Mouse (Mus musculus) stomach, postnatal 0 days (tissue): ENCODE measurements around the gene Slc22a16. TPM values are rescaled to one million over a fixed set of nuclear protein-coding genes. Genes with fewer than 3 reads are reported as not detected.
A peak's percentile ranks its signal among the peaks of the same experiment; 100 is the strongest.
"Not testable (repeated sequence)": the region's sequence is repeated elsewhere in the genome, so short reads cannot be mapped to it uniquely, and the experiment has no call there.

ENCODE experiments used
- ATAC-seq: fragments of 200-750 bp; cut with Nextera tagmentation; 2 replicates; pipeline ENCODE4 v1.8.0; 2017; ENCODE audit not compliant: low FRiP score, low TSS enrichment
- DNase-seq: peaks from one replicate; pipeline ENCODE4 v3.0.0-alpha.2; 2016; ENCODE audit warnings: low spot score
- H3K27ac ChIP-seq: fragments of 300-500 bp; sonication (generic); replicated peaks from 2 replicates; pipeline ENCODE4 v1.5.1; 2014; ENCODE audit warnings: mild to moderate bottlenecking, control low read depth
- H3K27me3 ChIP-seq: fragments of 300-500 bp; sonication (generic); 2 replicates; pipeline ENCODE4 v1.6.1; 2014; ENCODE audit warnings: low read length; ENCODE audit not compliant: control insufficient read depth, insufficient read depth
- H3K36me3 ChIP-seq: fragments of 300-500 bp; sonication (generic); 2 replicates; pipeline ENCODE4 v1.6.1; 2014; ENCODE audit warnings: low read length, mixed read lengths; ENCODE audit not compliant: control insufficient read depth, insufficient read depth
- H3K4me1 ChIP-seq: fragments of 300-500 bp; sonication (generic); replicated peaks from 2 replicates; pipeline ENCODE4 v1.6.1; 2014; ENCODE audit warnings: antibody characterized with exemption; ENCODE audit not compliant: control insufficient read depth, insufficient read depth
- H3K4me2 ChIP-seq: fragments of 300-500 bp; sonication (generic); replicated peaks from 2 replicates; pipeline ENCODE4 v1.6.1; 2014; ENCODE audit warnings: low read depth, mild to moderate bottlenecking, control low read depth, moderate library complexity
- H3K4me3 ChIP-seq: fragments of 300-500 bp; sonication (generic); 2 replicates; pipeline ENCODE4 v1.5.1; 2014; ENCODE audit warnings: low read depth, low read length, control low read depth
- H3K9ac ChIP-seq: fragments of 300-500 bp; sonication (generic); 2 replicates; pipeline ENCODE4 v1.6.1; 2014; ENCODE audit warnings: mild to moderate bottlenecking, low read length, control low read depth, mixed read lengths
- H3K9me3 ChIP-seq: fragments of 300-500 bp; sonication (generic); 2 replicates; pipeline ENCODE4 v1.6.1; 2016; ENCODE audit warnings: low read length; ENCODE audit not compliant: control insufficient read depth
- CTCF ChIP-seq: IDR thresholded peaks from 2 replicates; pipeline ENCODE4 v1.5.1; 2016; ENCODE audit warnings: antibody characterized with exemption, low read depth, mild to moderate bottlenecking, moderate library complexity
- EP300 ChIP-seq: optimal IDR thresholded peaks from 2 replicates; pipeline ENCODE3; 2016; ENCODE audit warnings: antibody characterized with exemption
- WGBS: fragments of 180-500 bp; shearing (Covaris S2); extraction: QIAGEN DNeasy Blood & Tissue Kit; methylation state at CpG from one replicate; pipeline ENCODE4 v1.1.7; 2014; 5-methylcytosine and 5-hydroxymethylcytosine counted together
- polyA plus RNA-seq: library from polyadenylated mRNA; unstranded; fragments of >200 nt; fragmentation: Nextera tagmentation; extraction: Ambion mirVana; gene quantifications from 2 replicates; pipeline ENCODE4 v1.2.1, GENCODE M21; 2015

Slc22a16 gene
- polyA plus RNA-seq, 1 experiment from 2014 or later = not detected

DNA sequence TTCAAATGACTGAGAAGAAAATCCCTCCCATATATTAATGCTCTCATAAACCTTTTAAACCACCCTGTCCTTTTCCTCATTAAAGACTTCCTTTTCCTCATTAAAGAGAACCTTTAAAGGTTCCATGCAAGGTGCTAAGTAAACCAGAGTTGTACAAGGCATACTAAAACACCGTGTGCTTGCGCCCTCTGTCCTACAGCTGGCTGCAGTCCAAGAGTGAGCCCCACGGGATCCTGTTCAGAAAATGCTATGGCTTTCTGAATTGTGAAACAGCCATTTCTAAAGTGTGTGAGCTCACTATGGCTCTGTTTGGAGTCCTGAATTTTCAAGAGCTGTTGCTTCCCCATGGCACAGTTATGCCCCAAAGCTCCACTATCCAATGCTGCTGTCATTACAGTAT, 39.5 kb upstream of the Slc22a16 start:
- no peaks in the 10 kb centered on the region for H3K9me3 ChIP-seq
- no peak overlapping the region for H3K4me2 ChIP-seq
- no peak for ATAC-seq
- H3K9ac ChIP-seq = no peak overlapping the region
- no peaks in the 10 kb centered on the region for H3K4me1 ChIP-seq
- H3K4me3 ChIP-seq = no peak overlapping the region
- no peak overlapping the region for H3K27ac ChIP-seq
- no peaks in the 10 kb centered on the region for H3K27me3 ChIP-seq
- WGBS = 58% methylated on average over 3 of the region's 3 CpGs
- no peaks in the 10 kb centered on the region for H3K36me3 ChIP-seq
- TF ChIP-seq CTCF = no peak
- TF ChIP-seq EP300 = no peak
- no peak for DNase-seq

DNA sequence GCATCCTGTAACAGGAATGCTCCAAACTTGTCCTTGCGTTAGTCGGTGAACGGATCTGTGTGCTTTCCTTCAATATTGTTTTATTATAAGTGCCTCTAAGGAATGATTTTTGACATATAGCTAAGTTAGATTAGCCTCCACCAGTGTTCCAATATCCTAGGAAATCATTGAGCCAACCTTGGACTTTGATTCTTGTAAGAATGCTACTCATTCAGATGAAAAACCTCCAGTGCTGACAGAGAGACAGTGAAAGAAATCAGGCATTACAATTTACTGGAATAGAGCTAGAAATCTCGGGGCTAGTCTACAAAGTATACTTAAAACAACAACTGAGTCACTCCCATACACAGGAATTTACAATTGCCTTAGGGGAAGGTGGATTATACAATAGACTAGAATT, 37.5 kb upstream of the Slc22a16 start:
- not testable (repeated sequence) for H3K4me3 ChIP-seq, H3K4me1 ChIP-seq, ATAC-seq, H3K36me3 ChIP-seq, H3K27me3 ChIP-seq, H3K4me2 ChIP-seq, H3K27ac ChIP-seq, DNase-seq, H3K9ac ChIP-seq, H3K9me3 ChIP-seq
- WGBS = 91% methylated on average over 4 of the region's 4 CpGs

DNA sequence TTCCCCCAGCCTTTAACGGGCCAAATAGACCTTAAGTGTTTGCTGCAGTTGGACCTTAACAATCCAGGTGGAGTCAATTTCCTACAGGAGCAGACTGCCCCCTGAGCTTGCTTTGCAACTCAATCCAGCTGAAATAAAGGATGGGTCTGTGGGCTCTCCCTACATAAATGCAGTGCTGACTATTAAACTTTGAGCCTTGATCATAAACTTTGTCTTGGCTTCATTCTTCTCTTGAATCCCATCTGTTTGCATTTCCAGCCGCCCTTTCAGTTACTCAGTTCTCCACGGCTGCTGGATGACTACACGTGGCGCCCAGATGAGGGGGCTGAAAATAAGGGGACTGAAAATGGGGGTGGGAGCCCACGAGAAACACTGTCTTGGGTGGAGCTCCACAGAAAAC, 28.8 kb upstream of the Slc22a16 start:
- ATAC-seq = no peak
- Histone ChIP-seq H3K27ac (no peak overlapping the region), H3K4me2 (no peak overlapping the region), H3K4me3 (no peak overlapping the region), H3K9me3 (no peaks in the 10 kb centered on the region), H3K36me3 (no peaks in the 10 kb centered on the region), H3K27me3 (no peaks in the 10 kb centered on the region), H3K9ac (no peak overlapping the region), H3K4me1 (no peaks in the 10 kb centered on the region)
- WGBS = 62% methylated on average over 6 of the region's 6 CpGs
- no peak for DNase-seq
- TF ChIP-seq CTCF = no peak
- no peak for TF ChIP-seq EP300

DNA sequence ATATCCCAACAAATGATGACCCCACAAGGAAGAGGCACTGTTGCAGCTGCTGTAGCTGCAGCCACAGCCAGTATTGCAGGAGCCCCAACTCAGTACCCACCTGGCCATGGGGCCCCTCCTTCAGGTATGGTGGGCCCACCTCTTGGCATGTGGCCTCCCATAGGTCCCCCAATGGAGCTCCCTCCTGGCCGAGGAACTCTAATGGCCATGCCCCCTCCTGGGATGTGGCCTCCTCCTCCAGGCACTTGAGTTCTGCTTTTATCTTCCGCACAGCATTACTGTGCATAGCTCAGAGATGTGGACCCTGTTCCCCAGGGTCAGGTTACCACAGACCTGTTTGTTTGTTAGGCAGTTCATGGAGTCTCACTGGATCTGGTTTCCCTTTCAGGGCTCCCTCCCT, 20.8 kb upstream of the Slc22a16 start:
- no peak for ATAC-seq
- no peak overlapping the region for H3K27ac ChIP-seq
- H3K4me1 ChIP-seq = no peaks in the 10 kb centered on the region
- H3K9ac ChIP-seq = no peak overlapping the region
- no peaks in the 10 kb centered on the region for H3K36me3 ChIP-seq
- no peak for DNase-seq
- TF ChIP-seq CTCF (no peak), EP300 (no peak)
- H3K4me3 ChIP-seq = no peak overlapping the region
- H3K9me3 ChIP-seq = no peaks in the 10 kb centered on the region
- H3K4me2 ChIP-seq = no peak overlapping the region
- 75% methylated on average over 2 of the region's 2 CpGs for WGBS
- no peaks in the 10 kb centered on the region for H3K27me3 ChIP-seq

DNA sequence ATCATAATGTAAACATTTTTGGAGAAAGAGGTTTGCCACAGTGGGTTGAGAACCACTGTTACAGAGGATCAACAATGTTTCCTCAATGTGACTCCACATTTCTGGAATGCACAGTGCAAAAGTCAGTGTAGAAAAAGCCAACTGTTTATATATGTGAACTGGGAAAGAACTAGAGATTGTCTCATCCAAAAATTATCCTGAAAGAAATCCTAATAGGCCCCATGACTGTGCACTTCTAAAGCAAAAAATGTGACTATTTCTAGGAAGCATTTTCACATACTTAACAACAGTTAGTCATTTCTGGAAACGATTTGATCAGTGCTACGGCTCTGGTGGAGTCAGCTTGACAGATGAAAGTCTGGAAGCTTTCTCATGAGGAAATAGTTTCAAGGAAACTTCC, 18.3 kb upstream of the Slc22a16 start:
- no peaks in the 10 kb centered on the region for H3K9me3 ChIP-seq
- 27% methylated on average over 2 of the region's 2 CpGs for WGBS
- no peak overlapping the region for H3K4me2 ChIP-seq
- ATAC-seq (peak; percentile 56; the same call in 1 of the 2 replicates), DNase-seq (no peak)
- no peaks in the 10 kb centered on the region for H3K4me1 ChIP-seq
- H3K4me3 ChIP-seq = no peak overlapping the region
- no peak overlapping the region for H3K27ac ChIP-seq
- TF ChIP-seq EP300 (no peak), CTCF (no peak)
- H3K9ac ChIP-seq = no peak overlapping the region
- no peaks in the 10 kb centered on the region for H3K36me3 ChIP-seq
- no peaks in the 10 kb centered on the region for H3K27me3 ChIP-seq

DNA sequence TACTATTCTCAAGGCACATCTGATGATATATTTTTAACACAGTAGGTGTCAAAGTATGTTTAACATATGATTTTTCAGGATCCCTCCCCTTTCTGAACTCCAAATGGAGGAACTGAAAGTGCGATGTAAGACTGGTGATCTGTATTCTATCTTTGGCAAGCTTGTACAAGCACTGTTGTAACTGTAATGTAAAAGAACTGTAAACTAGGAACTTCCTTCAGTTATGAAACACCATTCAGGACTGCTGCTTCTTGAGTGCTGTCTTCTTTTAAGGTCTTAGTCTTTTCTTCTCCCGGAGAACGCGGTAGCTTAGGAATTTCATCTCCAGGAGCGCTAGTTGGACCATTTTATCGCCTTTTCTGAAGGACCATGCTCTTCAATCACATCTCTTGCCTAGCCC, 4.4 kb upstream of the Slc22a16 start:
- H3K27me3 ChIP-seq, H3K9ac ChIP-seq, H3K27ac ChIP-seq, DNase-seq, H3K4me2 ChIP-seq, H3K4me1 ChIP-seq, H3K9me3 ChIP-seq, ATAC-seq, H3K4me3 ChIP-seq, H3K36me3 ChIP-seq: not testable (repeated sequence)
- WGBS = 92% methylated on average over 6 of the region's 6 CpGs
